7 mouse cellular contexts compared by ENCODE assay signal in genomic region chr14:84446411-84446915, GRCm38 (mm10). TPM values are rescaled to one million over a fixed set of nuclear protein-coding genes. Genes with fewer than 3 reads are reported as not detected.
DNase-seq lines count a peak whose midpoint lies in the region; ATAC-seq and TF ChIP-seq lines count a peak whose summit lies in the region.

No protein-coding gene starts in this region.

- peak overlapping the region; percentile 92 for H3K4me2 ChIP-seq in limb, embryonic 14.5 days (replicated peaks; ENCODE audit: low read depth, low read length, severe bottlenecking)

- no peak for DNase-seq in liver, adult 2 months (ENCODE audit: extremely low read depth, low read depth, low spot score)
- DNase-seq in liver: no peak
- DNase-seq in heart, postnatal 4 days: peak; percentile 10
- no peak for DNase-seq in limb, embryonic 14.5 days (ENCODE audit: low spot score)
- peak; percentile 41 for DNase-seq in right cerebral cortex, postnatal 25 days
- no peak for DNase-seq in retina, postnatal 1 day

- H3K9ac ChIP-seq in liver, adult 2 months (ENCODE audit: low read depth, low read length): 0 out of 2 replicates have a peak overlapping the region, but pooled peaks have one; percentile 4
- H3K9ac ChIP-seq in limb, embryonic 14.5 days (ENCODE audit: low read depth, low read length, severe bottlenecking): peak overlapping the region; percentile 48

- H3K9me3 ChIP-seq in limb, embryonic 14.5 days (ENCODE audit: control insufficient read depth, low read length): no peaks in the 10 kb centered on the region

- H3K4me1 ChIP-seq in liver, adult 2 months (ENCODE audit: control insufficient read depth, insufficient read depth, low read length): no peaks in the 10 kb centered on the region; the same call in 1 of the 2 replicates
- H3K4me1 ChIP-seq in embryonic fibroblast, embryonic 13.5 days (ENCODE audit: control insufficient read depth, insufficient read depth, low read length): no peaks in the 10 kb centered on the region
- H3K4me1 ChIP-seq in limb, embryonic 14.5 days (ENCODE audit: control insufficient read depth, insufficient read depth, low read length): peaks cover 12% of the 10 kb centered on the region

- TF ChIP-seq CTCF in liver, adult 2 months (IDR thresholded peaks at IDR 0.05; ENCODE audit: low read depth, low read length): no peak
- no peak for TF ChIP-seq CTCF in embryonic fibroblast, embryonic 13.5 days (IDR thresholded peaks at IDR 0.05; ENCODE audit: borderline replicate concordance, insufficient read depth, low read length)

- no peaks in the 10 kb centered on the region for H3K79me2 ChIP-seq in liver, adult 2 months (ENCODE audit: control insufficient read depth, insufficient read depth, low read length)

- peaks cover 26% of the 10 kb centered on the region; the same call in 1 of the 2 replicates for H3K27me3 ChIP-seq in liver, adult 2 months (ENCODE audit: control insufficient read depth, insufficient read depth, low read length)
- H3K27me3 ChIP-seq in limb, embryonic 14.5 days (ENCODE audit: control insufficient read depth, insufficient read depth, low read length): peaks cover 33% of the 10 kb centered on the region

- TF ChIP-seq POLR2A in liver, adult 2 months (IDR thresholded peaks at IDR 0.05; ENCODE audit: extremely low read depth, insufficient read depth, low read length): no peak
- no peak for TF ChIP-seq POLR2A in embryonic fibroblast, embryonic 13.5 days (IDR thresholded peaks at IDR 0.05; ENCODE audit: low read depth, low read length)
- no peak for TF ChIP-seq POLR2A in limb, embryonic 14.5 days (IDR thresholded peaks at IDR 0.05; ENCODE audit: borderline replicate concordance, extremely low read depth, insufficient read depth, insufficient read length)

- no peaks in the 10 kb centered on the region for H3K36me3 ChIP-seq in liver, adult 2 months (ENCODE audit: control insufficient read depth, insufficient read depth, low read length)
- no peaks in the 10 kb centered on the region for H3K36me3 ChIP-seq in limb, embryonic 14.5 days (ENCODE audit: control insufficient read depth, insufficient read depth, low read length)

- 8% methylated on average over 37 of the region's 37 CpGs for WGBS in liver, adult 2 months
- WGBS in limb, embryonic 14.5 days: 9% methylated on average over 37 of the region's 37 CpGs

- no peak for ATAC-seq in limb, embryonic 14.5 days (ENCODE audit: low FRiP score, low read depth)

- H3K4me3 ChIP-seq in liver, adult 2 months (ENCODE audit: insufficient read depth, low read depth, low read length): peak overlapping the region; percentile 52
- H3K4me3 ChIP-seq in embryonic fibroblast, embryonic 13.5 days (ENCODE audit: insufficient read depth, low read length): peak overlapping the region; percentile 41
- H3K4me3 ChIP-seq in limb, embryonic 14.5 days (replicated peaks; ENCODE audit: low read length): peak overlapping the region; percentile 56

- no peak overlapping the region for H3K27ac ChIP-seq in liver, adult 2 months (replicated peaks; ENCODE audit: insufficient read depth, low read depth, low read length)
- no peak overlapping the region for H3K27ac ChIP-seq in embryonic fibroblast, embryonic 13.5 days (ENCODE audit: insufficient read depth, low read length)
- no peak overlapping the region for H3K27ac ChIP-seq in limb, embryonic 14.5 days (replicated peaks; ENCODE audit: low read depth, low read length)

RNA-seq across cellular contexts. Expression of gene Pcdh17, which starts 3.1 kb away (rescaled TPM):
- 1.1 and 2.4 TPM in 2 replicates for total RNA-seq in liver, adult 2 months (2014; rRNA removed)
- polyA plus RNA-seq in liver, adult 2 months (2012; rRNA removed): 0.07 and 0.26 TPM in 2 replicates
- 0.27 and 0.61 TPM in 2 replicates for polyA plus RNA-seq in embryonic fibroblast, embryonic 13.5 days (2011; ENCODE audit: insufficient read length, low read depth, missing spikeins)
- 10 to 100 TPM; 20.3 to 21.4 TPM for total RNA-seq in heart, postnatal 4 days (2021)
- 3.8 and 4.5 TPM in 2 replicates for polyA plus RNA-seq in limb, embryonic 14.5 days (2012; rRNA removed)
- 6.3 and 7.3 TPM in 2 replicates for polyA plus RNA-seq in limb, embryonic 14.5 days (2014; fragmentation: Nextera tagmentation; extraction: Ambion mirVana)

Comparison
In these comparisons a context has a peak if more than half of its experiments do, and no peak if none do; other contexts are left out.
1. DNase-seq: peak in heart, postnatal 4 days (single experiment) and right cerebral cortex, postnatal 25 days (single experiment); none in liver, adult 2 months (single experiment), liver (single experiment), limb, embryonic 14.5 days (single experiment) and retina, postnatal 1 day (single experiment).
2. Peak in every context shown above with its lines, with median percentiles within 50 percentile points of each other: H3K4me3 ChIP-seq.